Mouse (Mus musculus): ENCODE results near the gene Ppp1r32. TPM values are rescaled to one million over a fixed set of nuclear protein-coding genes. Genes with fewer than 3 reads are reported as not detected.

Ppp1r32 gene
- total RNA-seq (2014; rRNA removed) (0.13 TPM in 1 of 2 replicates, not detected in the other), polyA plus RNA-seq (2012; rRNA removed) (0.06 and 0.09 TPM in 2 replicates)

DNA sequence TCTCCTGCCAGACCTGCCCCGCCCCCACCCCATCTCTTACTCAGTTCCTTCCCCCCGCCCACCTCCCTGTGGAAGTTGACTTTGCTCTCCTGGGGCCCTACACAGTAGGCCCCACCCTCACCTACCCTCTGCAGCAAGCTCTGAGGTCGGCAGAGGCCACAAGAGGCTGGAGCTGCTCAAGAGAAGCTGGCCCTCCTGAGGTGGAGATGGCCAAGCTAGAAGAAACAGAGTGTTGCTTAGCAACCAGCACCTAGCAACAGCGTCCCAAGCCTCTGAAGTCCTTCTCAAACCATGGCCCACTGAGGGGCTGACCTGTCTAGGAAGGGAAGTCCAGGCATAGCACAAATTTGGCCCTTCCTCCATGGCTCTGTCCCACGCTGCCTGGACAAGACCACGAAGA, at the start of gene Ppp1r32:
Gene Ppp1r32, minus strand, starts transcription at position 226 of the 400 bp plus-strand sequence.
- 59% methylated on average over 6 of the region's 6 CpGs for WGBS

DNA sequence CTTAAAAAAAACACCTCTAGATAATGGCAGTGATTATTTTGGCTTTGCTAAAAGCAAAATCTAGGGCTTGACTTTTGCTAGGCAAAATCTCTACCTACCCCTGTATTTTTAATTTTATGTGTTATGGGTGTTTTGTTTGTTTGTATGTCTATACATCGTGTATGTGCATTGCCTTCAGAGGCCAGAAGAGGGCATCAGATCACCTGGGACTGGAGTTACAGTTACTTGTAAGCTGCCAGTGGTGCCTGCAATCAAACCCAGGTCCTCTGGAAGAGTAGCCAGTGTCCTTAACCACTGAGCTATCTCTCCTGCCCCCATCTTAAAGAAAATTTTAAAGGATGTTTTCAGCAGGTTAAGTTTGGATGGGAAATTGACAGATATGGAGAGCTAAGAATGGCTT, 47.4 kb upstream of the Ppp1r32 start:
- peaks cover 6% of the 10 kb centered on the region; the same call in 1 of the 2 replicates for H3K4me1 ChIP-seq (ENCODE audit: control insufficient read depth, insufficient read depth, low read length)
- H3K9ac ChIP-seq (ENCODE audit: low read depth, low read length): no peak overlapping the region
- H3K36me3 ChIP-seq (ENCODE audit: control insufficient read depth, insufficient read depth, low read length): peaks cover 50% of the 10 kb centered on the region
- H3K27me3 ChIP-seq (ENCODE audit: control insufficient read depth, insufficient read depth, low read length): no peaks in the 10 kb centered on the region
- DNase-seq (ENCODE audit: extremely low read depth, low read depth, low spot score): no peak
- 91% methylated on average over 1 of the region's 1 CpGs for WGBS
- no peak overlapping the region for H3K27ac ChIP-seq (replicated peaks; ENCODE audit: insufficient read depth, low read depth, low read length)
- H3K4me3 ChIP-seq (ENCODE audit: insufficient read depth, low read depth, low read length): no peak overlapping the region
- peaks cover 10% of the 10 kb centered on the region; the same call in 1 of the 2 replicates for H3K79me2 ChIP-seq (ENCODE audit: control insufficient read depth, insufficient read depth, low read length)
- 0 out of 2 replicates have a peak, but pooled peaks have one; percentile 6 for TF ChIP-seq CTCF (IDR thresholded peaks at IDR 0.05; ENCODE audit: low read depth, low read length)
- TF ChIP-seq POLR2A (IDR thresholded peaks at IDR 0.05; ENCODE audit: extremely low read depth, insufficient read depth, low read length): no peak

More for the DNA sequence above, at the start of gene Ppp1r32:
- TF ChIP-seq POLR2A (IDR thresholded peaks at IDR 0.05; ENCODE audit: extremely low read depth, insufficient read depth, low read length) (no peak), CTCF (IDR thresholded peaks at IDR 0.05; ENCODE audit: low read depth, low read length) (no peak)
- H3K36me3 ChIP-seq (ENCODE audit: control insufficient read depth, insufficient read depth, low read length): no peaks in the 10 kb centered on the region
- no peak for DNase-seq (ENCODE audit: extremely low read depth, low read depth, low spot score)
- H3K27ac ChIP-seq (replicated peaks; ENCODE audit: insufficient read depth, low read depth, low read length): no peak within 1 kb of the TSS
- H3K4me3 ChIP-seq (ENCODE audit: insufficient read depth, low read depth, low read length): no peak within 1 kb of the TSS
- no peaks in the 10 kb centered on the region for H3K4me1 ChIP-seq (ENCODE audit: control insufficient read depth, insufficient read depth, low read length)
- H3K27me3 ChIP-seq (ENCODE audit: control insufficient read depth, insufficient read depth, low read length): no peaks in the 10 kb centered on the region
- no peaks in the 10 kb centered on the region for H3K79me2 ChIP-seq (ENCODE audit: control insufficient read depth, insufficient read depth, low read length)
- no peak within 1 kb of the TSS for H3K9ac ChIP-seq (ENCODE audit: low read depth, low read length)

DNA sequence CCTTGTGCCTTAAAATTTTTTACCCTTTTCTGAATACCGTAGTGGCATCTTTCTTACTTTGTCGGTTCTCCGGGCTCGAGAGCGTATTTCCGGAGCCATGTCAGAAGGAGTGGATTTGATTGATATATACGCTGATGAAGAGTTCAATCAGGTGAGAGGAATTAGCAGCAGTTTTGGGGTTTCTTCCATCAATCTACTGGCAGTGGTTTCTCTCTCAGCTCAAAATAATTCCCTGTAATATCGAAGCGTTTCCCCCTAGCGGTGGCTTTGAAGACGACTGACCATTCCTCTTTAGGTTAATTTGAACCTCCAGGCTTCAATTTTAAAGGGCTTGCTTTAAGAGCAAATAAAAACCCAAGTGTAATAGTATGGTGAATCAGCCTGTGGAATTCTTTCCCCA, 43.2 kb upstream of the Ppp1r32 start, which contains the start of gene Sdhaf2:
Gene Sdhaf2, minus strand, starts transcription at position 233 of the 400 bp plus-strand sequence.
- H3K27me3 ChIP-seq (ENCODE audit: control insufficient read depth, insufficient read depth, low read length): no peaks in the 10 kb centered on the region
- WGBS: under 1% methylated on average over 11 of the region's 11 CpGs
- peak within 1 kb of the TSS; percentile 99 for H3K9ac ChIP-seq (ENCODE audit: low read depth, low read length)
- H3K27ac ChIP-seq (replicated peaks; ENCODE audit: insufficient read depth, low read depth, low read length): peak within 1 kb of the TSS; percentile 99
- peaks cover 20% of the 10 kb centered on the region for H3K79me2 ChIP-seq (ENCODE audit: control insufficient read depth, insufficient read depth, low read length)
- peaks cover 20% of the 10 kb centered on the region for H3K36me3 ChIP-seq (ENCODE audit: control insufficient read depth, insufficient read depth, low read length)
- H3K4me3 ChIP-seq (ENCODE audit: insufficient read depth, low read depth, low read length): peak within 1 kb of the TSS; percentile 81
- peak; percentile 18 for DNase-seq (ENCODE audit: extremely low read depth, low read depth, low spot score)
- TF ChIP-seq CTCF (IDR thresholded peaks at IDR 0.05; ENCODE audit: low read depth, low read length) (no peak), POLR2A (IDR thresholded peaks at IDR 0.05; ENCODE audit: extremely low read depth, insufficient read depth, low read length) (no peak)
- peaks cover 6% of the 10 kb centered on the region; the same call in 1 of the 2 replicates for H3K4me1 ChIP-seq (ENCODE audit: control insufficient read depth, insufficient read depth, low read length)

DNA sequence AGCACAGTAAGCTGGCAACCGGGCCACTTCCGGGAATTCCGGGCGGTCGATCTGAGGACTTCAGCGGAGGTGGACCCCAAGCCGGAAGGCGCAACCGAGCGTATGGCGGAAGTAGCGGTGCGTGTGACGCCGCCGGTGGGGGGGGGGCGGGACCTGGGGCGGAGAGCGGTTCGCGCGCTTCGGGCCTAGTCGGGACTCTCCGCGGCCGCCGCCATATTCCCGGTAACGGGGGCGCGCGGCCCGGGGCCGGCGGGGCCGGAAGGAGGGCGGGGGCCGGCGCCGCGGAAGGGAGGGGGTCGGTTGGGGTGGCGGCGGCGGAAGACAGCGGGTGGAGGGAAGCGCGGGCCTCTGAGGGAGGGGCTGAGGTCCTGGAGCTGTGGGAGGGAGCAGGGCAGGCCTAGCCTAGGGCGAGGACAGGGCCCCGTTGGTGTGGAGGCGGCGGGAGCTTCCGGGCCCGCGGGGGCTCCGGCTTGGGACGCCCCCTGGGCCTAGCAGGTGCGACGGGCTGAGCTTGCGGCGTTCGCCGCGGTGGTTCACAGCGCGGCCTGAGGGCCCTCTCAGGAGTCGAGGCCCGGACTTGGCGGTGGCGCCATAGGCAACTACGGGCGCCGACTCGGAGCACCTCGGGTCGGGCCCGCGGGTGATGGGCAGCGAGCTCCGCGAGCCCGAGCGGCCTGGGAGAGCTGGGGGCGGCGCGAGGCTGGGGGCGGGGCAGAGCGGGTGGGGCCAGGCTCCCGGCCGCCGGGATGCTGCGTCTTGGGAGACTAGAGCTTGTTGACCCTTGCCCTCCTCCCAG, 42.6 kb upstream of the Ppp1r32 start, which contains the start of gene Cpsf7:
Gene Cpsf7, plus strand, starts transcription at position 161 of the 796 bp plus-strand sequence.
- TF ChIP-seq CTCF (IDR thresholded peaks at IDR 0.05; ENCODE audit: low read depth, low read length) (no peak), POLR2A (IDR thresholded peaks at IDR 0.05; ENCODE audit: extremely low read depth, insufficient read depth, low read length) (peak; percentile 1; the same call in 1 of the 2 replicates)
- WGBS: under 1% methylated on average over 74 of the region's 93 CpGs
- Histone ChIP-seq H3K27me3 (ENCODE audit: control insufficient read depth, insufficient read depth, low read length) (no peaks in the 10 kb centered on the region), H3K9ac (ENCODE audit: low read depth, low read length) (peak within 1 kb of the TSS; percentile 99), H3K79me2 (ENCODE audit: control insufficient read depth, insufficient read depth, low read length) (peaks cover 20% of the 10 kb centered on the region), H3K4me1 (ENCODE audit: control insufficient read depth, insufficient read depth, low read length) (peaks cover 6% of the 10 kb centered on the region; the same call in 1 of the 2 replicates), H3K36me3 (ENCODE audit: control insufficient read depth, insufficient read depth, low read length) (peaks cover 15% of the 10 kb centered on the region), H3K4me3 (ENCODE audit: insufficient read depth, low read depth, low read length) (peak within 1 kb of the TSS; percentile 81), H3K27ac (replicated peaks; ENCODE audit: insufficient read depth, low read depth, low read length) (peak within 1 kb of the TSS; percentile 99)
- peak; percentile 86 for DNase-seq (ENCODE audit: extremely low read depth, low read depth, low spot score)

DNA sequence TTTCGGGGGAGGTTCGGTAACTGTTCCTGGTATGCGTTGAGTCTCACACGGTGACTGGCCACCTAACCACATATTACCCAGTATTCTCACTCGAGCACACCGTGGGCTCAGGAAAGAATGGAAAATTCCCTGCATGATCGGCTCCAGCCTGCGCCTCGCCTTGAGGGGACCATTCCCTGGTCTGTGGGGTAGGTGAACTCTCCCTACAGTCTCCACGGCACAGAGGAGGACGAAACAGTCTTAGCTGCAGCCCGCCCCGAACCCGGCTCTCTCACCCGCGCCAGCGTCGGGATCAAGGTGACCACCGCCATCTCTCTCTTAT, 42.0 kb upstream of the Ppp1r32 start:
- H3K4me3 ChIP-seq (ENCODE audit: insufficient read depth, low read depth, low read length): peak overlapping the region; percentile 81
- H3K4me1 ChIP-seq (ENCODE audit: control insufficient read depth, insufficient read depth, low read length): peaks cover 6% of the 10 kb centered on the region; the same call in 1 of the 2 replicates
- no peaks in the 10 kb centered on the region for H3K27me3 ChIP-seq (ENCODE audit: control insufficient read depth, insufficient read depth, low read length)
- DNase-seq (ENCODE audit: extremely low read depth, low read depth, low spot score): no peak
- peaks cover 20% of the 10 kb centered on the region for H3K79me2 ChIP-seq (ENCODE audit: control insufficient read depth, insufficient read depth, low read length)
- under 1% methylated on average over 19 of the region's 19 CpGs for WGBS
- TF ChIP-seq POLR2A (IDR thresholded peaks at IDR 0.05; ENCODE audit: extremely low read depth, insufficient read depth, low read length): 0 out of 2 replicates have a peak, but pooled peaks have one; percentile 54
- no peak for TF ChIP-seq CTCF (IDR thresholded peaks at IDR 0.05; ENCODE audit: low read depth, low read length)
- H3K36me3 ChIP-seq (ENCODE audit: control insufficient read depth, insufficient read depth, low read length): peaks cover 15% of the 10 kb centered on the region
- H3K27ac ChIP-seq (replicated peaks; ENCODE audit: insufficient read depth, low read depth, low read length): peak overlapping the region; percentile 63
- peak overlapping the region; percentile 81 for H3K9ac ChIP-seq (ENCODE audit: low read depth, low read length)

Data from liver, adult 2 months (tissue).